Mouse (Mus musculus): ENCODE results near the gene Agps. TPM values are rescaled to one million over a fixed set of nuclear protein-coding genes. Genes with fewer than 3 reads are reported as not detected.

Gene Agps
- total RNA-seq (2022) = 10 to 100 TPM; 26.4 to 32.0 (median 27.2) TPM

GRCm38 (mm10) chr2:75831881-75832633 lies at the start of gene Agps:
TSS of gene Agps (plus strand) at chr2:75832177.
- DNase-seq (ENCODE audit: low spot score) = peak; percentile 83

DNA sequence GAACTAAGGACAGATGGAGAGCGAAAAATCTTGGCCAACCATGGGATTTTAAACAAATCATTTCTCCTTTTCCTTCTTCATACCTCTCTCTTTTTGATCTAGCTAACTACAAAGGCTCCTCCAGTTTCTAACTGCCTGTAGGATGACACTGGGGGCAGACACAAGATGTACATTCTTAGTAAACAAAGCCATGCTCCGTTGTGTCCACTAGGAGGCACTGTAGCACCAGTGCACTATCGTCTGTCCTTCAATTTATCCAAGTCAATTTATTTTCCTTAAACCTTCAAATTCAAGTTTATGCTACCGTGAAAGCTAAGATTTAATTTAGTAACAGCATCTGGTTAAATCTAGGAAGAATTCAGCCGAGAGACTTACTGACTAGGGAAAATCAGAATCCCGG lies 45.9 kb upstream of the Agps start:
- peak; percentile 52 for DNase-seq (ENCODE audit: low spot score)

- DNase-seq (ENCODE audit: low spot score) = no peak
Measured at GRCm38 (mm10) chr2:75788511-75788910, 43.5 kb upstream of the Agps start.

- DNase-seq (ENCODE audit: low spot score) = no peak
Measured at GRCm38 (mm10) chr2:75789959-75790523, 41.9 kb upstream of the Agps start.

DNA sequence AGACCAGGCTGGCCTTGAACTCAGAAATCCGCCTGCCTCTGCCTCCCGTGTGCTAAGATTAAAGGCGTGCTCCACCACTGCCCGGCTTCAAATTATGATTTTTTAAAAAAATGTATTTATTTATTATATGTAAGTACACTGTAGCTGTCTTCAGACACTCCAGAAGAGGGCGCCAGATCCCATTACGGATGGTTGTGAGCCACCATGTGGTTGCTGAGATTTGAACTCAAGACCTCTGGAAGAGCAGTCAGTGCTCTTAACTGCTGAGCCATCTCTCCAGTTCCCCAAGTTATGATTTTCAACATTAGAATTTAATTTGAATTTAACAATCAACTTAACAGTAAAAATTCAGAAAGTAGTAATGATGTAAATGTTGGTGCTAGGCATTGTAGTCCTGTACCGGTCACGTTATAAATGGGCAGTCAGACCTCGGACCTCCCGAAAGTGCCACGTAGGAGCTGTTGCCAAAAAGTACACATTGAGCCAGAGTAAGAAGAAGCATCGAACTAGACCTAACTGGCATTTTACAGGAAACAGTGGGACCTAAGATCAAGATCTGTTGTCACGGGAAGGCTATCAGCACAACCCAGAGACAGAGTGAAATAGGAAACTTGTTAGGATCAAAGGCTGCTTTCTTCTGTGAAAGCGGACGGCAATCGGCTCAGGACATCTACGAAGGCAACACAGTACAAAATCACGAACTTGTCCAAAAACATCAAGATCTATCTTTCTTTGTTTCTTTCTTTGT lies 40.2 kb upstream of the Agps start:
- DNase-seq (ENCODE audit: low spot score) = no peak

DNA sequence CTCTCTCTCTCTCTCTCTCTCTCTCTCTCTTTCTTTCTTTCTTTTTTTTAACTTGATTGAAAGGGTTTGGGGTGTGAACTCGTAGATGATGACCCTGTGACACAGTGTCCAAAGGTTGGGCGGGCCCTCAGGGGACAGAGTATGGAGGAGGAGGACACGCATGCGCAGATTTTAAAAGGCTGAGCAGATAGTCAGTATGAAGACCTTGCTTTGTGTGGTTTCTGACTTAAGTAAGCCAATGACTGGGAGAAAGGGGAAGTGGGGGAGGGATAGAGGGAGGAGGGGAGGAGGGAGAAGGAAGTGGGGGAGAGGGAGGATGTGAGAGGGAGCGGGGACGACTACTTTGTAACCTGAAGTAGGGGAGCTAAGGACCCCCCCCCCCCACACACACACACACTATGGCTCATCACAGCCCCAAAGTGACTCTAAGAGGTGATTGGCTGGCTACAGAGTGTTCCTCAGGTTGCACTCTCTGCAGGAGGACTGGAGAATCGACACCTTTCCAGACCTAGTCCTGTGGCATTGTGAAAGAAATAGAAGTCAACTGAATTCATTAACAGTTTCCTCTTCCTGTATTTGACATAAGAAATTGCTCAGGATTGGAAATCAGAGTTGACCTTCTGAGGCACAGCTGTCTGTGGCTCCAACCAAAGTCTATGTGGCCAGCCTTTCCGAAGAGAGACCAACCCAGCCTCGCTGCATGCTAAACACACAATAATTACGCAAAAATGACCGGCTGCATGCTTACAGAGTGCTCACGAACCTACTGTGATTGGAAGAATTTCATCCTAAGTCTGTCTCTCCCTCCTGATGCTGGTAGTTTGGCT lies 39.4 kb upstream of the Agps start:
- no peak for DNase-seq (ENCODE audit: low spot score)

DNA sequence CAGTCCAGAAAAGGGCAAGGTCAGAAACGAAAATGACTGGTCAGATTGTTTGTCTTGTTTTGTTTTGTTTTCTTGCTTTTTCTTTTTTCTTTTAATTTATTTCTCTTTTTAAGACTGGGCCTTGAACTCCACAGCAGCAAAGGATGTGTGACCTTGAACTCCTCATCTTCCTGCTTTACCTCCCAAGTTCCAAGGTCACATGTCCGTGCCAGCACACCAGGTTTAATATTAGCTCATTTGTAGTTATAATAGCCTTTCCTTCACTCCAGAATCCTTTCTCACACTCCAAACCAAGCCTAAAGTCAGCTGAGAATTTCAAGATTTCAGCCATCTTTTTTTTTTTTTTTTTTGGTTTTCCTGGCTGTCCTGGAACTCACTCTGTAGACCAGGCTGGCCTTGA lies 35.8 kb upstream of the Agps start:
- DNase-seq (ENCODE audit: low spot score) = no peak

DNA sequence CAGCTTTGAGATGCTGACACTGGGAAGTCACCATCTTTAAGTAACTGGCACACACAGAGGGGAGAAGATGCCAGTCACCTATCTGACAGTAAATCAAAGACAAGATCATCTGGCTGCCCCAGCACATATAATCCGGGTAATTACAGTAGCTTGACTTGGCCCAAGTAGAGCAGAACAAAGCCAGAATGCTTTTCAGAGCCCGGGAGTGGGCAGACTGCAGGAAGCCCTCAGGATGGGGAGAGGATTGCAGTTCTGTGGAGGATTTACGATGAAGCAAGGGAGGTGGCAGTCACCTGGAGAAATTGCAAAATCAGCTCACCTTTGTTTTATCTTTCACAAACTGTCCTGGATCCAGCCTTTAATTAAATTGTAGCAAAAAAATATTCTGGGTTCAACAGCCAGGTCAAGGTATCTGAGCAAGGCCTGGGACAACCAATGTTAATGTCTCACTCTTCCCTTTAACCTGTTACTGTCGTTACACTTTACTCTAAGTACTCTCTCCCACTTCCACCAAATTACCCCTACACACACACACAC lies 33.5 kb upstream of the Agps start:
- DNase-seq (ENCODE audit: low spot score) = no peak

DNA sequence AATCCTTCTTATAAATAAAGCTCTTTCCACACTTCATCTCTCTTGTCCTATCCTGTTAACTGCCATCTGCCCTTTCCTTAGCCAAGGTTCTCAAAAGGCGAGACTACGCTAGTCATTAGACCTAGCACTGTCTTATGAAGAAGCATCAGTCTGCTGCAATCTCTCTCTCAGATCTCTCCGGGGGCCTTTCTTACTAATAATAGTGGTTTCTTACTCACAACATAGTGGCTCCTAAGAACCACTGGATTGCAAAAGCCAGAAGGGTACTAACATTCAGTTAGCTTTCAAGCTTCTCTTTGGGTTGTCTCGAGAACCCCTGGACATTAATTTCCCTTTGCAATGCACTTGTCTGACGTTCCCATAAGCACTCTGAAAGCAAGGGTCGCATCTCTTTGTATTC lies 26.2 kb upstream of the Agps start:
- no peak for DNase-seq (ENCODE audit: low spot score)

DNA sequence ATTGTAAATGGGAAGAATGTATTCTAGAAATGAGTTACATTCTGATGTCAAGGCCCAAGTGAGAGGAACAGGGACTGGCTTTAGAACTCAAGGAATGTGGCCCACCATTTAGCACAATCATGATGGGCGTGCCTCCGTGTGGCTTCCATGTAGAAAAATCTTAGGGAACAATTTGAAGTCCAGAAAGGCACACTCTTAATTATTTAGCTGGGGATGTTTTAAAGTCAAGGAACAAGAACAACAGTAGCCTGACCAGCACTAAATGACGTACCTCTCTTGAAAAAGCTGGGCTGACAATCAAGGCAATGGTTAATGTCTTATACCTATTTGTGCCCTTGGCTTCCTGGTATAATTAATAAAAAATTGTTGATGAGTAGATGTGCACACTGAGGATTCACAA lies 25.1 kb upstream of the Agps start:
- DNase-seq (ENCODE audit: low spot score) = no peak

DNA sequence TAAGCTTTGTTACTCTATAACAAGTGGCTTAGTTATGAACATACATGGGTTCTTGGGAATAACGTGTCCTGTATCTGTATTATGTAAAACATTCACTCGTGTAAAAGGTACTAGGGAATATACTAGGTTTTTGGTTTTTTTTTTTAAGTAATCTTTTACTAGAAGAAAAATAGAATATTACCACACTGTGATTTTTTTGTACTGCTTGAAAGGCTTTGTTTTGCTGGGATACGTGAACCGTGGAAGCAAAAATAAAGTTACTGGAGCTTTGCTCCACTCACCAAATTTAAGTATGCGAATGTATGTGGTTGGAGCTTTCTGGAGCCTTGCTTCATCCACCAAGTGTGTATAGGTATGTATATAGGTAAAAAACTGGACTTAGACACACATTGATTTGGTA lies 24.5 kb upstream of the Agps start:
- no peak for DNase-seq (ENCODE audit: low spot score)

DNA sequence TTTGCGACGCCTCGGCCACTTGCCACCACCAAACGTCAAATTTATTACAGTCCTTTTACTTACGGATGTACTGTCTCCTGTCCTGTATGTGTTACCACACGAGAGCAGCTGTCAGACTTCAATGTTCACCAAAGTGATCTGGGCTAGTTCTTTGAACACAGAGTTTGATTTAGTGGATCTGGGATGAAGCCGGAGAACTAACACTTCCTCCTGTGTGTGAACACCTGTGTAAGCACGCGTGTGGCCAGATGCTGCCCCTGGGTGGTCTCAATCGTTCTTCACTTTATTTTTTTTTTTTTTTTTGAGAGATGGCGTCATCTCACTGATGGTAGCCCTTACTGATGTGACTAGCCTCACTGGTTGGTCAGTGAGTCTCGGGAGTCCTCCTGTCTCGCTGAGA lies 17.1 kb upstream of the Agps start:
- DNase-seq (ENCODE audit: low spot score) = no peak

GRCm38 (mm10) chr2:75815521-75815920 lies 16.5 kb upstream of the Agps start:
- no peak for DNase-seq (ENCODE audit: low spot score)

DNA sequence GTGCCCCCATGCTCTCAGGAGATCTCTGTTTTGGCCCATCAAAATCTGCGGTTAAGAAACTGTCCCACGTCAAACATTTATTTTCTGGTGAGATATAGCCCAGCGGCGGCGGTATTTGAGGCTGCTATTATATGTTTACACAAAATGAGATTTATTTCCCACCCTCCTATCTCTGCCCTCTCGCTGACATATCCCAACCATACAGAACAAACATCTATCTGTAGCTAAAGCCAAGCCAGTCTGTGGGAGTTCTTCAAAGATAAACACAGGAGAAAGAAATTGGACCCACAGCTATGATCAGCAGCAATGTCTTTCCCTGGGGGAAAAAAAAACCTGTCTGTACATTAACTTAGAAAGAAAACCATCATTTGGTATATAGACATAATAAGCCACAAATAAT lies 15.3 kb upstream of the Agps start:
- DNase-seq (ENCODE audit: low spot score) = no peak

DNA sequence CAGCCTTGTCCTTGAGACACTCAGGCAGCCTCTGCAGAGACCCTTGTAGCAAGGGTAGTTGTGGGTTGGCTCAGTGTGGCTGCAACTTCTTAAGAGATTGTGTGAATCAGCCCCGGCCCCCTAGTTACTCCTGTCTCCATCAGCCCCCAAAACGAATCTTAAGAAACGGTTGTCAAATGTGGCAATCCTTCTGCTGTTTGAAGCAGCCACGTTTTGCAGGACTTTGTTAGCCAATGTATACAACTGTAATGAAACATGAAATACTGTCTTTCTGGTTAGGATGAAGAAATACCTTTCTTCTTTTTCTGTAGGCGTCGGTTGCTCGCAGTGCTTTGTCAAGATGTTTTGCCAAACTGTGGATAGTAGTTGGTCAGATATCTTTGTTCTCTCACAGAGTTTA lies 13.3 kb upstream of the Agps start:
- no peak for DNase-seq (ENCODE audit: low spot score)

GRCm38 (mm10) chr2:75819796-75820195 lies 12.2 kb upstream of the Agps start:
- no peak for DNase-seq (ENCODE audit: low spot score)

DNA sequence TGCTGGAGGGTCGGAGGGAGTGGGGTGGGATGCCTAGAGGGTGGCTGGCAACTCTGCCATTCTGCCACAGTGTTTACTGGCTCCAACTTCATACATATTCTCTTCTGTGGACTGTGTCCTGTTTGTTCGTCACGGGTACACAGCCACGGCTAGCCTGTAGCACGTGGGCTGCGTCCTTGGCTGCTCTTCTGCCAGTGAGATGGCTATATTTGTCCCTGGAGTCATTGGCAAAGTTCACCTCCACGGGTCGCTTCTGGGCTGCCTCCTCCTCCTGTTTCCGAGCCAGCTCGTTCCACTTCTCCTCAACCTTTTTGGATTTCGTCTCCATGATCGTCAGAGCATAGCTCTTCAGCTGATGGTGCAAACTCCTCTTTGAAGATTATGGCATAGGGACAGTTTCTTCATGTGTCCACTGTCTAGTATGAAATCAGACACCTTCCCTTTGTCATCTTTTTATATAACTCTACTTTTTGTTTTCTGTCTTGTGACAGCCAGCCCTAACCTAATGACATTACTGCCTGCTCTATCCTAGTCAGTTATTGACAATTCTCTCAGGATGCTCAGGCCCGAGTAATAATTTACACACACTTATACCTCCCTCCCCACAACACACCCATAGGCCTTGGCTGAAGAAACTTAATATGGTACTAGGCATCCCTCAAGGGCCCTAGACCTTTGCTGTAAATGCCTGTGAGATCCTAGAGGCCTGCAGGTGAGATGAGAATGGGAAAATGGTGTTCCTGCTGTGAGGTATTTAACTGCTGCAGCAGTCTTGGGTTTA lies 9.8 kb upstream of the Agps start:
- peak; percentile 40 for DNase-seq (ENCODE audit: low spot score)

- no peak for DNase-seq (ENCODE audit: low spot score)
Measured at GRCm38 (mm10) chr2:75823736-75824135, 8.2 kb upstream of the Agps start.

GRCm38 (mm10) chr2:75824144-75824543 lies 7.8 kb upstream of the Agps start:
- no peak for DNase-seq (ENCODE audit: low spot score)

DNA sequence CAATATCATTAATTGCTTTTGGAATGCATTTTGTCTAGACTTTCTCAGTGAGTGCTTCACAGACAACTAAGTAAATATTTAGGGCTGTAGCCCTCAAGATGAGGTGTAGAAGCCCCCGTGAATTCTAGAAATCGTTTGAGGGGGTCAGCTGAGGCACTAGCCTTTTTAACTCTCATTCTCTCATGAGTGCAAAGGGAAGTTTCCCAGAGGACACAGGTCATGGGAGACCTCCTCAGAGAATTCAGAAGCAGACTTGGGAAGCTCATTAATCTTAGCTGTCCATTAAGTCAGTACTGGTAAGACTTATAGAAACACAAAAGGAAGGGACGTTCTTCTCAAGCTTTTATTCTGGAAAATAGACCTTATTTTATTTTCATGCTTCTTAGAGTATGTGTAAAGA lies 7.1 kb upstream of the Agps start:
- no peak for DNase-seq (ENCODE audit: low spot score)

- DNase-seq (ENCODE audit: low spot score) = no peak
Measured at GRCm38 (mm10) chr2:75825603-75826002, 6.4 kb upstream of the Agps start.

All from heart, adult 8-10 months (tissue).